In genomic region chr10:86852160-86852559, GRCm38 (mm10) we compare ENCODE assay signal across 11 mouse cellular contexts.
"Had no signal": no experiment of that assay in that cellular context is flagged by ENCODE, and none has a peak within 500 bp of the region (broad histone marks: within the 10 kb centered on the region; RNA-seq: fewer than 3 reads in every experiment).

No protein-coding gene starts in this region.

- H3K9ac ChIP-seq: limb, embryonic 15.5 days; liver, embryonic 12.5 days; lung, embryonic 14.5 days; midbrain, embryonic 12.5 days had no signal

- H3K4me1 ChIP-seq: limb, embryonic 15.5 days; liver, embryonic 12.5 days; midbrain, embryonic 12.5 days had no signal

- DNase-seq: kidney, adult 8-10 months; kidney, postnatal 25 days; layer of hippocampus, postnatal 36 days; lung, embryonic 14.5 days; lung, postnatal 10 days; lung, postnatal 4 days; right cerebral cortex, postnatal 14 days; thymus, postnatal 4 days had no signal

- H3K4me3 ChIP-seq: limb, embryonic 15.5 days; liver, embryonic 12.5 days; midbrain, embryonic 12.5 days had no signal

- H3K9me3 ChIP-seq: limb, embryonic 15.5 days; liver, embryonic 12.5 days; midbrain, embryonic 12.5 days had no signal

- H3K4me2 ChIP-seq: limb, embryonic 15.5 days; liver, embryonic 12.5 days; lung, embryonic 14.5 days; midbrain, embryonic 12.5 days had no signal

- ATAC-seq: liver, embryonic 12.5 days had no signal

- H3K36me3 ChIP-seq: limb, embryonic 15.5 days; liver, embryonic 12.5 days; midbrain, embryonic 12.5 days had no signal

- H3K27ac ChIP-seq: limb, embryonic 15.5 days; liver, embryonic 12.5 days; midbrain, embryonic 12.5 days had no signal
